22 mouse cellular contexts compared by ENCODE assay signal in genomic region chr6:36523599-36523998, GRCm38 (mm10).
DNase-seq lines count a peak whose midpoint lies in the region; ATAC-seq and TF ChIP-seq lines count a peak whose summit lies in the region.
"Had no signal": no experiment of that assay in that cellular context is flagged by ENCODE, and none has a peak within 500 bp of the region (broad histone marks: within the 10 kb centered on the region; RNA-seq: fewer than 3 reads in every experiment).

No protein-coding gene starts in this region.

- no peaks in the 10 kb centered on the region for H3K4me1 ChIP-seq in lung, embryonic 16.5 days (replicated peaks; ENCODE audit: control insufficient read depth, insufficient read depth, low read length)
- H3K4me1 ChIP-seq in lung, postnatal 0 days (ENCODE audit: insufficient read depth, low read depth, low read length) = no peaks in the 10 kb centered on the region

- H3K27me3 ChIP-seq in lung, embryonic 16.5 days (ENCODE audit: control insufficient read depth, insufficient read depth, low read depth, low read length) = no peaks in the 10 kb centered on the region
- H3K27me3 ChIP-seq in lung, postnatal 0 days (replicated peaks; ENCODE audit: insufficient read depth, low read length) = no peaks in the 10 kb centered on the region
- H3K27me3 ChIP-seq: CH12.LX, Patski had no signal

- intact Hi-C loops in heart, postnatal 36 days (cut with DNase I) = loop anchor here (5.0 kb wide), 2 partner anchors 71 to 136 kb away; partner anchors contain the start of gene Chrm2

- no peak overlapping the region for H3K9ac ChIP-seq in lung, embryonic 16.5 days (ENCODE audit: low read length)
- no peak overlapping the region for H3K9ac ChIP-seq in lung, postnatal 0 days (replicated peaks; ENCODE audit: low read depth)

- no peak overlapping the region for H3K4me3 ChIP-seq in lung, embryonic 16.5 days (ENCODE audit: low read length)
- no peak overlapping the region for H3K4me3 ChIP-seq in lung, postnatal 0 days (ENCODE audit: low read depth, low read length)

- TF ChIP-seq EP300 in lung, postnatal 0 days (IDR thresholded peaks at IDR 0.05) = no peak

- 79% methylated on average over 11 of the region's 11 CpGs for WGBS in lung, embryonic 16.5 days
- WGBS in lung, postnatal 0 days = 83% methylated on average over 11 of the region's 11 CpGs

- no peaks in the 10 kb centered on the region for H3K9me3 ChIP-seq in lung, embryonic 16.5 days (ENCODE audit: control insufficient read depth, low read length)
- no peaks in the 10 kb centered on the region for H3K9me3 ChIP-seq in lung, postnatal 0 days (ENCODE audit: low read length)

- DNase-seq in heart, adult 11 months = peak; percentile 83
- DNase-seq in heart, postnatal 36 days = no peak
- no peak for DNase-seq in lung, postnatal 4 days
- peak; percentile 64 for DNase-seq in lung, postnatal 10 days
- no peak for DNase-seq in lung, postnatal 0 days (ENCODE audit: low spot score)
- peak; percentile 32 for DNase-seq in lung, postnatal 14 days
- DNase-seq in lung, postnatal 25 days (ENCODE audit: low spot score) = no peak
- DNase-seq: adrenal gland, adult 2 months; adrenal gland, adult 8-10 months; adrenal gland, postnatal 10 days; adrenal gland, postnatal 14 days; adrenal gland, postnatal 25 days; adrenal gland, postnatal 36 days; B cell, adult 2 months; cerebellum, adult 11 months; cerebellum, adult 11-12 months had no signal

- no peaks in the 10 kb centered on the region for H3K36me3 ChIP-seq in lung, embryonic 16.5 days (ENCODE audit: control insufficient read depth, insufficient read depth, low read length)
- H3K36me3 ChIP-seq in lung, postnatal 0 days (ENCODE audit: insufficient read depth, low read length) = no peaks in the 10 kb centered on the region
- H3K36me3 ChIP-seq: G1E had no signal

- ATAC-seq in lung, embryonic 16.5 days (ENCODE audit: low read depth) = 0 out of 2 replicates have a peak, but pooled peaks have one; percentile 17
- ATAC-seq in lung, postnatal 0 days = no peak
- ATAC-seq: activated CD4-positive, CD25-positive, alpha-beta regulatory T cell, adult 4 months; CD4-positive, CD25-positive, alpha-beta regulatory T cell, adult 4 months; Patski had no signal

- no peak overlapping the region for H3K27ac ChIP-seq in lung, embryonic 16.5 days (ENCODE audit: low read length)
- no peak overlapping the region for H3K27ac ChIP-seq in lung, postnatal 0 days (ENCODE audit: low read length)

- H3K4me2 ChIP-seq in lung, embryonic 16.5 days (ENCODE audit: low read depth, low read length) = no peak overlapping the region
- H3K4me2 ChIP-seq in lung, postnatal 0 days (replicated peaks; ENCODE audit: low read depth, low read length) = no peak overlapping the region

- no peak for TF ChIP-seq CTCF in lung, postnatal 0 days (IDR thresholded peaks at IDR 0.05)

Comparison
In these comparisons a context has a peak if more than half of its experiments do, and no peak if none do; other contexts are left out.
1. DNase-seq: peak in heart, adult 11 months (single experiment), lung, postnatal 10 days (single experiment) and lung, postnatal 14 days (single experiment); none in heart, postnatal 36 days (0 of 2), lung, postnatal 4 days (0 of 2), lung, postnatal 0 days (single experiment) and lung, postnatal 25 days (single experiment).